Mouse (Mus musculus): Measurements from ENCODE around the gene Pcnx. TPM values are rescaled to one million over a fixed set of nuclear protein-coding genes. Genes with fewer than 3 reads are reported as not detected.

Gene Pcnx
- total RNA-seq, 1 experiment, result 24.9 TPM

GRCm38 (mm10) chr12:81849629-81850028 lies 10.2 kb upstream of the Pcnx start:
- no peak overlapping the region for H3K9ac ChIP-seq (ENCODE audit: insufficient read depth, low read depth, low read length, poor library complexity, severe bottlenecking)
- no peak for TF ChIP-seq ZNF384 (IDR thresholded peaks at IDR 0.05; ENCODE audit: low read depth, low read length)
- TF ChIP-seq CHD2 (IDR thresholded peaks at IDR 0.05; ENCODE audit: low read depth, low read length), result no peak
- TF ChIP-seq ZC3H11A (IDR thresholded peaks at IDR 0.05; ENCODE audit: borderline replicate concordance, low read depth, low read length), result no peak
- TF ChIP-seq MAFK (IDR thresholded peaks at IDR 0.05; ENCODE audit: insufficient read depth, low read depth, low read length), result no peak
- TF ChIP-seq HCFC1 (IDR thresholded peaks at IDR 0.05; ENCODE audit: borderline replicate concordance, insufficient read depth, low read length), result no peak
- H3K4me1 ChIP-seq (ENCODE audit: control insufficient read depth in 2 of 2, insufficient read depth in 2 of 2, low read length in 2 of 2, poor library complexity in 1 of 2), result 0 out of 4 replicates have a peak, but pooled peaks cover 0 to 3% of the 10 kb centered on the region in 2 experiments
- no peak overlapping the region for H3K4me3 ChIP-seq (ENCODE audit: insufficient read depth in 1 of 2, low read depth in 1 of 2, low read length in 2 of 2, poor library complexity in 1 of 2, severe bottlenecking in 1 of 2)
- H3K27ac ChIP-seq (ENCODE audit: insufficient read depth, low read depth, low read length, poor library complexity, severe bottlenecking), result no peak overlapping the region
- no peaks in the 10 kb centered on the region for H3K36me3 ChIP-seq (ENCODE audit: control insufficient read depth, insufficient read depth, low read length, poor library complexity, severe bottlenecking)
- DNase-seq (ENCODE audit: low read depth, low spot score), result no peak
- in situ Hi-C loops (cut with MboI; ENCODE audit: low sequenced_read_pairs in 2 of 2, unreplicated experiment in 2 of 2), result no loop called here
- H3K9me3 ChIP-seq (ENCODE audit: control insufficient read depth, insufficient read depth, low read depth, low read length), result no peaks in the 10 kb centered on the region

- H3K27ac ChIP-seq (ENCODE audit: insufficient read depth, low read depth, low read length, poor library complexity, severe bottlenecking), result no peak overlapping the region
- no peaks in the 10 kb centered on the region for H3K4me1 ChIP-seq (ENCODE audit: control insufficient read depth in 2 of 2, insufficient read depth in 2 of 2, low read length in 2 of 2, poor library complexity in 1 of 2)
- in situ Hi-C loops (cut with MboI; ENCODE audit: low sequenced_read_pairs in 2 of 2, unreplicated experiment in 2 of 2), result no loop called here
- H3K4me3 ChIP-seq (ENCODE audit: insufficient read depth in 1 of 2, low read depth in 1 of 2, low read length in 2 of 2, poor library complexity in 1 of 2, severe bottlenecking in 1 of 2), result no peak overlapping the region
- TF ChIP-seq HCFC1 (IDR thresholded peaks at IDR 0.05; ENCODE audit: borderline replicate concordance, insufficient read depth, low read length), result no peak
- no peak for TF ChIP-seq CHD2 (IDR thresholded peaks at IDR 0.05; ENCODE audit: low read depth, low read length)
- TF ChIP-seq ZNF384 (IDR thresholded peaks at IDR 0.05; ENCODE audit: low read depth, low read length), result no peak
- no peak for TF ChIP-seq MAFK (IDR thresholded peaks at IDR 0.05; ENCODE audit: insufficient read depth, low read depth, low read length)
- no peak for TF ChIP-seq ZC3H11A (IDR thresholded peaks at IDR 0.05; ENCODE audit: borderline replicate concordance, low read depth, low read length)
- no peak for DNase-seq (ENCODE audit: low read depth, low spot score)
- H3K9me3 ChIP-seq (ENCODE audit: control insufficient read depth, insufficient read depth, low read depth, low read length), result no peaks in the 10 kb centered on the region
- no peak overlapping the region for H3K9ac ChIP-seq (ENCODE audit: insufficient read depth, low read depth, low read length, poor library complexity, severe bottlenecking)
- no peaks in the 10 kb centered on the region for H3K36me3 ChIP-seq (ENCODE audit: control insufficient read depth, insufficient read depth, low read length, poor library complexity, severe bottlenecking)
Observed at GRCm38 (mm10) chr12:81852551-81852950, 7.3 kb upstream of the Pcnx start.

- TF ChIP-seq HCFC1 (IDR thresholded peaks at IDR 0.05; ENCODE audit: borderline replicate concordance, insufficient read depth, low read length) (no peak), ZC3H11A (IDR thresholded peaks at IDR 0.05; ENCODE audit: borderline replicate concordance, low read depth, low read length) (no peak), CHD2 (IDR thresholded peaks at IDR 0.05; ENCODE audit: low read depth, low read length) (no peak), ZNF384 (IDR thresholded peaks at IDR 0.05; ENCODE audit: low read depth, low read length) (no peak), MAFK (IDR thresholded peaks at IDR 0.05; ENCODE audit: insufficient read depth, low read depth, low read length) (no peak)
- no peak for DNase-seq (ENCODE audit: low read depth, low spot score)
Observed at GRCm38 (mm10) chr12:81852977-81853376, 6.8 kb upstream of the Pcnx start.

DNA sequence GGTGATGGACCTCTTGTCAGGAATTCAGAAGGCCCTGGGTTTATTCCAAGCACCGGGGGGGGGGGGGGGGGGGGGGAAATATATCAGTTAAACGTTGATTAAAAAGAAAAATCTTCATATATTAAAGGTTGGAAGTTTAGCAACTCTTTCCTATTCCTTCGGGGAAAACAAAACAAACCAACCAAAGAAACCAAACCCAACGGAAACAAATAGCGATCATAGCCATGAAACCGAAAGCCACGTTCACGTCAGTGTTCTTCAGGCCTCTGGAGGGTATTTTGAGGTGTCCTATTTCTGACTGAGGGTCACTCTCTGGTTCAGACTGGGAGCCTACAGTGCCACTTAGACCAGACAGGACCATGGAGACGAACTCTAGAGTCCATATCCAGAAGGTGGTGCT lies 6.3 kb upstream of the Pcnx start:
- in situ Hi-C loops (cut with MboI; ENCODE audit: low sequenced_read_pairs in 2 of 2, unreplicated experiment in 2 of 2), result no loop called here
- H3K36me3 ChIP-seq (ENCODE audit: control insufficient read depth, insufficient read depth, low read length, poor library complexity, severe bottlenecking), result no peaks in the 10 kb centered on the region
- no peak overlapping the region for H3K4me3 ChIP-seq (ENCODE audit: insufficient read depth in 1 of 2, low read depth in 1 of 2, low read length in 2 of 2, poor library complexity in 1 of 2, severe bottlenecking in 1 of 2)
- no peak overlapping the region for H3K27ac ChIP-seq (ENCODE audit: insufficient read depth, low read depth, low read length, poor library complexity, severe bottlenecking)
- no peaks in the 10 kb centered on the region for H3K9me3 ChIP-seq (ENCODE audit: control insufficient read depth, insufficient read depth, low read depth, low read length)
- no peak for TF ChIP-seq HCFC1 (IDR thresholded peaks at IDR 0.05; ENCODE audit: borderline replicate concordance, insufficient read depth, low read length)
- no peak for TF ChIP-seq ZNF384 (IDR thresholded peaks at IDR 0.05; ENCODE audit: low read depth, low read length)
- no peak for TF ChIP-seq MAFK (IDR thresholded peaks at IDR 0.05; ENCODE audit: insufficient read depth, low read depth, low read length)
- TF ChIP-seq CHD2 (IDR thresholded peaks at IDR 0.05; ENCODE audit: low read depth, low read length), result no peak
- TF ChIP-seq ZC3H11A (IDR thresholded peaks at IDR 0.05; ENCODE audit: borderline replicate concordance, low read depth, low read length), result no peak
- no peak overlapping the region for H3K9ac ChIP-seq (ENCODE audit: insufficient read depth, low read depth, low read length, poor library complexity, severe bottlenecking)
- H3K4me1 ChIP-seq (ENCODE audit: control insufficient read depth in 2 of 2, insufficient read depth in 2 of 2, low read length in 2 of 2, poor library complexity in 1 of 2), result no peaks in the 10 kb centered on the region
- DNase-seq (ENCODE audit: low read depth, low spot score), result no peak

More at GRCm38 (mm10) chr12:81852977-81853376, 6.8 kb upstream of the Pcnx start:
- Histone ChIP-seq H3K4me3 (ENCODE audit: insufficient read depth in 1 of 2, low read depth in 1 of 2, low read length in 2 of 2, poor library complexity in 1 of 2, severe bottlenecking in 1 of 2) (no peak overlapping the region), H3K4me1 (ENCODE audit: control insufficient read depth in 2 of 2, insufficient read depth in 2 of 2, low read length in 2 of 2, poor library complexity in 1 of 2) (no peaks in the 10 kb centered on the region), H3K36me3 (ENCODE audit: control insufficient read depth, insufficient read depth, low read length, poor library complexity, severe bottlenecking) (no peaks in the 10 kb centered on the region), H3K9me3 (ENCODE audit: control insufficient read depth, insufficient read depth, low read depth, low read length) (no peaks in the 10 kb centered on the region), H3K9ac (ENCODE audit: insufficient read depth, low read depth, low read length, poor library complexity, severe bottlenecking) (no peak overlapping the region), H3K27ac (ENCODE audit: insufficient read depth, low read depth, low read length, poor library complexity, severe bottlenecking) (no peak overlapping the region)
- in situ Hi-C loops (cut with MboI; ENCODE audit: low sequenced_read_pairs in 2 of 2, unreplicated experiment in 2 of 2), result no loop called here

GRCm38 (mm10) chr12:81855031-81855430 lies 4.8 kb upstream of the Pcnx start:
- TF ChIP-seq MAFK (IDR thresholded peaks at IDR 0.05; ENCODE audit: insufficient read depth, low read depth, low read length), result no peak
- TF ChIP-seq ZC3H11A (IDR thresholded peaks at IDR 0.05; ENCODE audit: borderline replicate concordance, low read depth, low read length), result no peak
- no peak for TF ChIP-seq ZNF384 (IDR thresholded peaks at IDR 0.05; ENCODE audit: low read depth, low read length)
- no peak for TF ChIP-seq HCFC1 (IDR thresholded peaks at IDR 0.05; ENCODE audit: borderline replicate concordance, insufficient read depth, low read length)
- no peak for TF ChIP-seq CHD2 (IDR thresholded peaks at IDR 0.05; ENCODE audit: low read depth, low read length)
- Histone ChIP-seq H3K4me1 (ENCODE audit: control insufficient read depth in 2 of 2, insufficient read depth in 2 of 2, low read length in 2 of 2, poor library complexity in 1 of 2) (no peaks in the 10 kb centered on the region), H3K27ac (ENCODE audit: insufficient read depth, low read depth, low read length, poor library complexity, severe bottlenecking) (no peak overlapping the region), H3K9ac (ENCODE audit: insufficient read depth, low read depth, low read length, poor library complexity, severe bottlenecking) (no peak overlapping the region), H3K9me3 (ENCODE audit: control insufficient read depth, insufficient read depth, low read depth, low read length) (no peaks in the 10 kb centered on the region), H3K4me3 (ENCODE audit: insufficient read depth in 1 of 2, low read depth in 1 of 2, low read length in 2 of 2, poor library complexity in 1 of 2, severe bottlenecking in 1 of 2) (no peak overlapping the region), H3K36me3 (ENCODE audit: control insufficient read depth, insufficient read depth, low read length, poor library complexity, severe bottlenecking) (no peaks in the 10 kb centered on the region)
- in situ Hi-C loops (cut with MboI; ENCODE audit: low sequenced_read_pairs in 2 of 2, unreplicated experiment in 2 of 2), result no loop called here
- no peak for DNase-seq (ENCODE audit: low read depth, low spot score)
